Mouse (Mus musculus) ovary, adult 18-20 months (tissue): ENCODE results near the gene Kcnmb3.
"Not testable (repeated sequence)": the region's sequence is repeated elsewhere in the genome, so short reads cannot be mapped to it uniquely, and the experiment has no call there.

ENCODE experiments used
- DNase-seq: peaks from one replicate; pipeline ENCODE4 v3.0.0; 2022; ENCODE audit warnings: low spot score, mixed read lengths

The Kcnmb3 gene

DNA sequence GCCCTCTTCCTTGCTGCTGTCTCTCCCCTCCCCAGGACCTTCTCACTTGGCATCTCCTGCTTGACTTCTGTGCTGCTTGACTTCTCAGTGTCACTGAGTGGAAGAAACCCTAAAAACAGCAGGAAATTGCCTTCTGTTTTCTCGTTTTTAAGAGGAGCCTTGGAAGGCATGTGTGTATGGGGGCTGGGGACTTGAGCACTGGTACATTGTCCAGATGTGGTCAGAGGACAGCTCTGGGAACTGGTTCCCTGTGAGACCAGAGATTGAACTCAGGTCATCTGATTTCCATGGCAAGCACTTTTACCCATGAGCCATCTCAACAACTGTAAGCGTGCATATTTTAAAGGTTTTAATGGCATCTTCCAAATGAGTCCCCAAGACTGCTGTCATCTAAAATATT is 58.0 kb downstream of the Kcnmb3 start:
- DNase-seq, result no peak

GRCm38 (mm10) chr3:32430394-32430793 is 61.6 kb downstream of the Kcnmb3 start:
- no peak for DNase-seq

DNA sequence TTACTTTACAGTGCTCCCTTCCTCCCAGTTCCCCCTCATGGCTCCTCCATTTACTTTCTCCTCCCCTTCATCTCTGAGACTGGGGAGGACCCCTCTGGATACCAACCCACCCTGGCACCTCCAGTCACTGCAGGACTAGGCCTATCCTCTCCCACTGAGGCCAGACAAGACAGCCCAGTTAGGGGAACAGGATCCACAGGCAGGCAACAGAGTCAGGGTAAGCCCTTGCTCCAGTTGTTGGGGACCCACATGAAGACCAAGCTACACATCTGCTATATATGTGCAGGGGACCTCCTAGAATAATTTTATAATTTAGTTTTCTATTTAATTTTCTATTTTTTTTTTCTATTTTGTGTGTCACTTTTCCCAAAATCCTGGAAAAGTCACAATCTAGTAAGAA is 62.7 kb downstream of the Kcnmb3 start:
- DNase-seq, result not testable (repeated sequence)

GRCm38 (mm10) chr3:32428921-32429320 is 63.1 kb downstream of the Kcnmb3 start:
- peak; percentile 10 for DNase-seq

DNA sequence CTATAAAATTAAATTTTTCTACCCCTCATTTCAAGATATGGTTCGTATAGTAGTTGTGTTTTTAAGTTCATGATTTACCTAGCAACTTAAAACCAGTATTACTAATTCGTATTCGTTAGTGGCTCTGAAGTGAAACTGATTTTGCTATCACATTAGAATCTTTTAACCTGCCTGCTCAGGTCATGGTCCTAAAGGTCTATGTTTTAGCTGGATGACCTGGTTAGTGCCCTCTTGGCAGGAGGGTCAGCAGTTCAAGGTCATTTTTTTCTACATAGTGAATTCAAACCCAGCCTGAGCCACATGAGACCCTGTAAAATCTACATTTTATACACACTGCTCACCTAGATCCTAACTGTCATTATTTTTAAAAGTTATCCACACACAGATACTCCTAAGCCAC is 63.7 kb downstream of the Kcnmb3 start:
- DNase-seq, result no peak

DNA sequence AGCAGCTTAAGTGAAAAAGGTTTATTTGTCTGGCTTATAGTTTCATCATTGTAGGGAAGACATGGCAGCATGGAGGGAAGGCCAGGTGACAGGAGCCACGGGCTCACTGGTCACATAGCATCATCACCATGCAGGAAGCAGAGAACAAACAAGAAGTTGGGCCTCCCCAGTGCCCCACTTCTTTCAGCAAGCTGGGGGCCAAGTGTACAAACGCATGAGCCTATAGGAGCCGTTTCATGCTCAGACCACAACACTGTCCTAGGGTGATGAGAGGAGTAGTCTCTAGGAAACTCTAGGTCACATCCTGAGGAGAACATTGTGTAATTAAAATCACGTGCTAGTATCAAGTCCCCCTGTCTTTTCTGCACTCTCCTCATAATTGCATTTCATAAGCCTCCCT is 64.3 kb downstream of the Kcnmb3 start:
- no peak for DNase-seq
